Mouse (Mus musculus) E14TG2a.4 (cell line): ENCODE measurements around the gene Epsti1.

Source experiments
- H3K27me3 ChIP-seq: 2 replicates; pipeline ENCODE4 v1.6.1; 2014; ENCODE audit warnings: low read length, control low read depth; ENCODE audit not compliant: insufficient read depth
- H3K36me3 ChIP-seq: 2 replicates; pipeline ENCODE4 v1.6.1; 2014; ENCODE audit warnings: low read length, control low read depth; ENCODE audit not compliant: insufficient read depth
- H3K4me1 ChIP-seq: replicated peaks from 2 replicates; pipeline ENCODE4 v1.6.1; 2014; ENCODE audit warnings: low read depth, low read length, control low read depth
- H3K4me3 ChIP-seq: replicated peaks from 2 replicates; pipeline ENCODE4 v1.5.1; 2014; ENCODE audit warnings: mild to moderate bottlenecking, low read length
- H3K9me3 ChIP-seq: 2 replicates; pipeline ENCODE4 v1.6.1; 2014; ENCODE audit warnings: low read length, control low read depth
- CTCF ChIP-seq: conservative IDR thresholded peaks from 2 replicates; pipeline ENCODE4 v1.5.1; 2014; ENCODE audit warnings: low read length
- NANOG ChIP-seq: IDR thresholded peaks from 2 replicates; pipeline ENCODE4 v1.6.1; 2014; ENCODE audit warnings: borderline replicate concordance, low read length, mixed read lengths
- POU5F1 ChIP-seq: IDR thresholded peaks from 2 replicates; pipeline ENCODE4 v1.6.1; 2014; ENCODE audit warnings: low read length, borderline replicate concordance

Epsti1 gene

GRCm38 (mm10) chr14:78048674-78049073 lies 144.6 kb downstream of the Epsti1 start:
- no peaks in the 10 kb centered on the region for H3K36me3 ChIP-seq
- H3K27me3 ChIP-seq: no peaks in the 10 kb centered on the region; the same call in 1 of the 2 replicates
- TF ChIP-seq NANOG (no peak), CTCF (no peak), POU5F1 (no peak)
- peaks cover 35% of the 10 kb centered on the region for H3K9me3 ChIP-seq
- no peaks in the 10 kb centered on the region for H3K4me1 ChIP-seq
- H3K4me3 ChIP-seq: no peak overlapping the region
